Mouse (Mus musculus): ENCODE data around the gene Mettl23.
A peak's percentile ranks its signal among the peaks of the same experiment; 100 is the strongest.

Mettl23 gene

DNA sequence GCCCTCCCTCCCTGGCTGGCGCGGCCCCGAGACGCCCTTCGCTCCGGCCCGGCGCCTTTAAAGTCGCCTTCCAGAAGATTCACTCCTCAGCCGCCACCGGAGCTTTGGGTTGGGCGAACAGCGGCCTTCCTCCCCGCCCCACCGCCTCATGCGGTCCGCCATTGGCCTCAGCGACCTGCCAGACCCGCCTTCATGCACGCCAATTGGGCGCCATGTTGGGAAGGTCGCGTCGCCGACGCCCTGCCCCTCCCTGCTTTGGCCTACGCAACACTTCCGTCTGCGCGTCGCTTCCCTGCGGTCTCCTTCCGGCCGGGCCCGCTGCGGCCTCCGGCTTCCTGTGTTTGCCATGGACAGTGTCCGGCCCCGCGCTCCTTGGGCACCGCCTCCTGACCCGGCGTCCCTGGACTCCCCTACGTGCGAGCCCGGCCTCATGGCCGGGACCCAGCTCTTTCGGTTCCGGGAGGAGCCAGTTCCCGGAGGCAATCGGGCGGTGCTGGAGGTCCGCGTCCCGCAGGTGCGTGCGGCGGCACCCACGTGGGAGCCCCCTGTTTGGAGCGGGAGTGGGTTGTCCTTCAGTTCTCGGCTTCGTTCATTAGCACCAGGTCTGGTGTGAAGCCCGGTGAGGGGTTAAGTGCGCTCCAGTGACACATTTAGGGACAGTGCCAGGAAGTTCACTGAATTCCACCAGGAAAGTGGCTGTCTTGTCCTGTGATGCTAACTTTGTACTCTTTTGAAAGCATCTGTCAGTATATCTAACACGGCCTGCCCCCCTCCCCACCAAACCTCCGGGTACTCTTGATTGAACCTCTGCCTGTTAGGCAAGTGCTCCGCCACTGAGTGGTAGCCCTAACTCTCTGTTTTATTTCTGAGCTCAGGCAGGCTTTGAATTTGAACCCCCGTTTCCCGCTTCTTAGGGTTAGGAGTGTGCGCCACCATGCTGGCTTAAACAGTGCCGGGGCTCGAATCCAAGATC lies at the start of gene Mettl23, which contains the start of gene Jmjd6:
Mettl23 (plus strand) TSS at position 18 of the 973 bp plus-strand sequence.
Jmjd6 (minus strand) TSS at position 189 of the 973 bp plus-strand sequence.
- peak; percentile 96 for DNase-seq (ENCODE audit: low spot score)

GRCm38 (mm10) chr11:116799364-116799763 lies 43.7 kb upstream of the Mettl23 start:
- DNase-seq (ENCODE audit: low spot score), result no peak

- DNase-seq (ENCODE audit: low spot score), result no peak
Measured at GRCm38 (mm10) chr11:116801106-116801505, 42.0 kb upstream of the Mettl23 start.

GRCm38 (mm10) chr11:116802709-116803108 lies 40.4 kb upstream of the Mettl23 start:
- no peak for DNase-seq (ENCODE audit: low spot score)

DNA sequence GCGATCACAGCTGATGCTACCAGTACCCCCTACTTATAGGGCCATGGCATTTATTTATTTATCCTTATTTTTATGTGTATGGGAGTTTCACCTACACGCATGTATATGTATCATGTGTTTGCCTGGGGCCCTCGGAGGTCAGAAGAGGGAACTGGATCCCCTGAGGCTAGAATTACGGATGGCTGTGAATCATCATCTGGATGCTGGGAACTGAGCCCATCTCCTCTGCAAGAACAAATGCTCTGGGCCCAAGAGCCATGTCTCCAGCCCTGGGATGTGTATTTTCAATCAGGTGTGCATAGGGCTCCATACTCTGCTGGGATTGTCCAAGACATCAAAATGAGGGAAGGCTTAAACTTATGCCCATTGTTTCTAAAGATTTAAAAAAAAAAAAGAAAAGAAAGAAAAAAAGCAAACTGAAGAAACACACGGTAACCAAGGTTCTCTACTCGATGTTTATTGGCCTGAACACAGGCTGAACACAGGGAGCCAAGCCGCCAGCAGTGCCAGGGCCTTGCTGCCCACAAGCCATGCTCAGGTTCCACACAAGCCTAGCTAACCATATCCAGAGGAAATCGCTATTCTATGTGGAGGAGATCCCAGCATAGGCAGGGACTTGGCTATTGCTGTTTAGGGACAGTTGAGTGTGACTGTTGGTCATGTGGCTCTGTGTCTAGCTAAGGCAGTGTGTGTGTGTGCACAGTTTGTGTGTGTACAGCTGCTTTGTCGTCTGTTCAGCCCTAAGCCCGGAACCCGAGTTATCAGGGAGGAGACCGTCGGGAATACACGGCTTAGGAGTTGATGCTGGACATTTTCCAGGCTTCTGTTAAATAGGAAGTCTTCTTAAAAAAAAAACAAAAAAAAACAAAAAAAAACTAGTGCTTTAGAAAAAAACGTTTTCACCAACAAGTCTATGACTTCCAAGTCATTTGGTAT lies 36.7 kb upstream of the Mettl23 start:
- no peak for DNase-seq (ENCODE audit: low spot score)

DNA sequence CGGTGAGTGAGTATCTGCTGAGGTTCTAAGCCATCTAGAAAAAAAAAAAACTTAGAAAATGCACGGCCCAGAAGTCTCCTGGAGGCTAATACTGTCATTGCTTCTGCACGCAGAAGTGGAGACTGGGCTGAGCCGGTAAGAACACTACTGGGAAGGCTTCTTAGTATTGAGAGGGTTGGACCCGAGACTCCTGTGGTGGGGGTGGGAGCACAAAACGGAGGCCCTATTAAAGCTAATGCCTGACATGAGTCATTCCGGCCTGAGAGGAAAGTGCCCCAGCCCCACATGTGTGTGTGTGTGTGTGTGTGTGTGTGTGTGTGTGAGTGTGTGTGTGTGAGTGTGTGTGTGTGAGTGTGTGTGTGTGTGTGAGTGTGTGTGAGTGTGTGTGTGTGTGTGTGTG lies 36.0 kb upstream of the Mettl23 start:
- DNase-seq (ENCODE audit: low spot score), result no peak

DNA sequence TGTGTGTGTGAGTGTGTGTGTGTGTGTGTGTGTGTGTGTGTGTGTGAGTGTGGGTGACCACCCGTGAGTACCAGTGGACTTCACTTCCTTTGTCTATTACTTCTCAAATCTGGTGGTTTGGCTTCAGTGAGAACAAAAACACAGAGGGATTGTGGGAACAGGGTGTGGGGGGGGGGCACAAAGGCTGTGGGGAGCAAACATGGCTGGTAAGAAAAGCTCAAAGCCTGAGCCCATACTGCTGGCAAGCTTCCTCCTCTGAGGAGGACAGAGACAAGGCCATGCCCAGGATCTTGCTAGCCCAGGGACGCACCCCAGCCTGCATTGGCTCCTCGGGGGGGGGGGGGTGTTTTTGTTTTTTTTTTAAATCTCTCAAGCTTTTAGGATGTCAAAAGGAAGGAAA lies 35.6 kb upstream of the Mettl23 start:
- DNase-seq (ENCODE audit: low spot score), result no peak

DNA sequence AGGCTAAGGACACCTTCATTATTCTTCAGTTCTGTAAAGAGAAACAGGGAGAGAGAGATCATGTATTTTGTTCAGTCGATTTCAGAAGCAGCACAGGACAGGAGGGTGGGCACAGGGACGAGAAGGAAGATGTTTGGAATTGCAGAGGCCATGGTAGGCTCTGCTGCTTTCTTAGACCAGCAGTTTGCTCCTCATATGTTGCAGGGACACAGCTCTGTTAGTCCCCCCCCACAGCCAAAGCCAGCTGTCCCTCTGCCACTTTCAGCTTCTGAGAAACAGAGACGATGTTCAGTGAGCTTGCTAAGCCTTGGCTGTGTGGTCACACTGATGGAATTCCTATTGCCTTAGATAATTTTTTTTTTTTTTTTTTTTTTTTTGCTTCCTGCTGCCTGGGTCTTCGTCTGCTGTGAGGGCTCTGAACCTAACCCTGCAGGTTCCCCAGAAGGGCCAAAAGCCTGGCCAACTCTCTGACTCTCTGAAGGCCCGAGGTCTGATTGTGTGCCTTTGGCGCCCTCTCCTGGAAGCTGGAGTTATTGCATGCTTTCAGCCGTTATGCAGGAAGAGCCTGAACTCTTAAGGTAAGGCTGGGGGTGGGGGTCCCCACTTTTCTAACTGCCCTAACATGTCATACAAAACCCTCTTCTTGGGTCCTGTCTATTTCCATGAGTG lies 35.0 kb upstream of the Mettl23 start:
- peak; percentile 94 for DNase-seq (ENCODE audit: low spot score)

DNA sequence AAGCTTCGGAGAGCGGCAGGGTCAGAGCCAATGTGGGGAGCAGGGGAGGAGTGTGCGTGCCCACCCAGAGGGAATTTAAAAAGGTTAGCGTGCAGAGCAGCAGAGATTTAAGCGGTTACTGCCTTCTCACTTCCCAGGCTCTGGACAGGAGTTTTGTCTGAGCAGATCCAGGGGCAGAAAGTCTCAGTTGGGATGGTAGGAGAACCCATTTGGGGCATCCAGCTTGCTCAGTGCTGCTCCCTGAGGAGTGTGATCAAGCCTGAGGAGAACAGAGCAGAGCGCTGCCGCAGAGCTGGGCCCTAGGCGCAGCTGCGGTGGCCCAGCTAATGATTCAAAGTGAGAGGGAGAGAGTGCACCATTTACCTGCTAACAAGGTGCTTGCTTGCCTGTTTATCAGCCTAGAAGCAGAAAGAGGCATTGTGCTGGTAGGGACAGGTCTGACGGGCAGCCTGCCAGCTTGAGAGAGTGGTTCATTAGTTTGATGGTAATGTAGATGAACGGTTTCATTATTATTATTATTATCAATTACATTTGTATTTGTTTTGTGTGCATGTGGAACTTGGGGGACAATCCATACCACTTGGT lies 34.2 kb upstream of the Mettl23 start:
- no peak for DNase-seq (ENCODE audit: low spot score)

GRCm38 (mm10) chr11:116809520-116809919 lies 33.6 kb upstream of the Mettl23 start:
- no peak for DNase-seq (ENCODE audit: low spot score)

DNA sequence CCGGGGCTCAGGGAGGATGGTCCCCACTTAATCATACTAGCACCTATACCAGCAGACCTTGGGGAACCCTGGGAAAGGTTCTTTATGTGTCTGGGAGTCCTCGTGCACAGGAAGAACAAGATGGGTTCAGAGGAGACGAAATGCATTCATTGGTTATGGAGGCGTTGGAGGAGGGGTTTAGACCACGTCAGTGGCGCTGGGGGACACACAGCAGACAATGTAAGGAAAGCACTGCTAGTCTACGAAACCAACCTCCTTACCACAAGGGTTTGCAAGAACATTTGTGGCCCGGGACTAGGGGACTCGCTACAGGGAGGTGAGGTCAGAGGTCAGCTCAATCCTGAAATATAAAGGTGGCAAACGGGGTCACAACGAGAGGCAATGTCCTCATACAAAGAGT lies 32.5 kb upstream of the Mettl23 start:
- peak; percentile 51 for DNase-seq (ENCODE audit: low spot score)

GRCm38 (mm10) chr11:116810983-116811901 lies 31.8 kb upstream of the Mettl23 start:
- DNase-seq (ENCODE audit: low spot score), result peak; percentile 97

DNA sequence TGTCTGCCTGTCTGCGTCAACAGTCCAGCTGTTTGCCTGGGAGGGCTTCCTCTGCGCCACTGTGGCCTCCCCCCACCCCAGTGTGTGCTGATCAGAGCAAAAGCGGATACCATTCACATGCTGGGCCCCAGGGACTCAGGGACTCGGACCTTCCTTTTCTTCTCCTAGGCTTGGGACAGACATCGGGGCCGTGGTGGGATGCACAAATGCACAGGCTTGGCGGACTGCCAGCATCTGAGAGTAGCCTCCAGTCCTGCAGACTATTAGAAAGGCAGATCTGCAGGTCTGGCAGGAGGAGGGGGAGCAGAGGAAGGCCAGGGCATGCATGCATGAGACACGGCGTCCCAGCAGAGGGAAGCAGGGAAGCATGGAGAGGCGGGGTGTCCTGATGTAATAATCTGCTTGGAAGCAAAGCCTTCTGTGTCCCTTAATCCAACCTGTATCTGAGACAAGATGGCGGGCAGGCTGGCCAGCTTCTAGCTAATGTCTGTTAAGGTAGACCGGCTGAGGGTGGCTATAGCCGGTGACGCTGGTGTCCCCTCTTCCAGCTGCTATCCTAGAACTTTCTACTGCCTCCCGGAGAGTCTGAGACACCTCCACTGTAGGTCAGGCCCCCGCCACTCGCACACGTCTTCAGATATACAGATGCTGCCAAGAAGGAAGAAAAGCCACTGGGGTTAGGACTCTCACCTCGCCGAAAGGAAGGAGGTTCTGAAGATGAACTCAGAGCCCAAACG lies 30.1 kb upstream of the Mettl23 start:
- DNase-seq (ENCODE audit: low spot score), result peak; percentile 77

- DNase-seq (ENCODE audit: low spot score), result no peak
Measured at GRCm38 (mm10) chr11:116813610-116814009, 29.5 kb upstream of the Mettl23 start.

DNA sequence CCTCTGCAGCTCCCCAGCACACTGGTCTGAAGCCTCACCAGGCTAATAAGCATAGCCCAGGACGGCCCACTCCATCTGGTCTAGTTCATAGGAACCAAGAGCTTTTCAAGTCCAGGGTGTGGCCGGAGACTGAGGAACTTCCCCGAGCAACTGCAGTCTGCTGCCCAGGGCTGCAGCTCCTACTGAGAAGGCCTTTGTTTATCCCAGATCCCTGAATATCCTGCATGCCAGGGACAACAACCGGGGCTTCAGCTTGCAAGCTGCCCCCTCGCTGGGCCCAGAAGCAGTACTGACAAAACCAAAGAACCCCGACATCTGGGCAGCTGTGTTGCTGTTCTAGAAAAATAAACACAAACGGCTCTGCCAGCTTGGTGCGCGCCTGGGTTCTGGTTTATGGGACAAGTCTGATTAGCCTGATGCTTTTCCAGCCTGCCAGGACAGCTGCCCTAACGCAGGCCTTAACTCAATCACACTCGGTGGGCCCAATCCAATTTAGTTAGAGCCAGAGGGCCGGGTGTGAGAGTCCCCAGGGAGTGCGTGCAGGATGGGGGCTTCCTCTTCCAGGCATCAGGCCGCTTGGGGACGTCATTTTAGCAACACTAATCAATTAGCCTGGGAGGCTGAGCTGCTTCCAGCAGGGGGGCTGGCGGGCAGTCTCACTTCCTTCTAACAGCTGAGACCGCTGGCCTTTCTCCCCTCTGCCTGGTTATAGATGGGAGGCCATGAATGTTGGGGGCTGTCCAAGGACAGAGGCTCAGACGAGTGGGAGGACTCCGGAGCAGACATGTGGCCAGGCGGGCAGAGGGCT lies 28.8 kb upstream of the Mettl23 start:
- DNase-seq (ENCODE audit: low spot score), result peak; percentile 88

DNA sequence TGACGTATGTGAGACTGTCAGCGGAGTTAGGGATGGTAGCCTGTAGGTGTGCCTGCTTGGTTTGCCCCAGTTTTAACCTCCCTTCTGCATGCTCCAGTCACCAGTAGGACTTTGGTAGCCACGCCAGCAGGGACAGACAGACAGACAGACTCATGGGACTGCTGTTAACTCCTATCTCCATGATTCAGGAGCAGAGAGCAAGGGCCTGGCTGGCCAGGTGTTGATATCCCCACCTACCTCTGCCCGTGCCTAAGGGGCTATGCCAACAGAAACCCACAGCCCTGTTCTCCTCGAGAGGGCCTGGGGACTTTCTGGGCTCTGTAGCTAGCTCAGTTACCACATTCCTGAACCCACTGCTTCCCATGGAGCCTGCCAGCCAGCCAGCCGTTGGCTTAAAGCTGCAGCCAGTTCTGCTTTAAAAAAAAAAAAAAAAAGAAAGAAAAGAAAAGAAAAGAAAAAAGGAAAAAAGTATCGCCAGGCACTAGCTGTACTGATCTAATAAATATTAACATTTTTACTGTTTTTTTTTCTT lies 28.1 kb upstream of the Mettl23 start:
- no peak for DNase-seq (ENCODE audit: low spot score)

GRCm38 (mm10) chr11:116816769-116817168 lies 26.3 kb upstream of the Mettl23 start:
- no peak for DNase-seq (ENCODE audit: low spot score)

DNA sequence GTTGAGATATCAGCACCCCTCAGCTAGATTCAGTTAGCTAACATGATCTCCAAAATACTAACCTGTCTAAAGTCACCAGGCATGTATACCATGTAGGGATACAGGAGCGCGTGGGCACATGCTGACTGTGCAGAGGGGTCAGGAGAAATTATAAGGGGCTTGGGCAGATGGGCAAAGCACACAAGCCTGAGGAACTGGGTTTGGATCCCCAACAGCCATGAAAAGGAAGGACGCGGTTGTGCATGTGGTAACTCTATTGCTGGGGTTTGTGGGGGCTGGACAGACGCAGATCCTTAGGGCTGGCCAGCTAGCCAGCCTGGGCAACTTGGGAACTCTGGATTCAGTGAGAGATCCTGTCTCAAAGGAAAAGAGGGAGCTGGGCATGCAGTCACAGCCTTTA lies 25.5 kb upstream of the Mettl23 start:
- DNase-seq (ENCODE audit: low spot score), result no peak

- no peak for DNase-seq (ENCODE audit: low spot score)
Measured at GRCm38 (mm10) chr11:116818722-116819121, 24.4 kb upstream of the Mettl23 start.
